11 mouse cellular contexts compared by ENCODE assay signal in the genomic region with DNA sequence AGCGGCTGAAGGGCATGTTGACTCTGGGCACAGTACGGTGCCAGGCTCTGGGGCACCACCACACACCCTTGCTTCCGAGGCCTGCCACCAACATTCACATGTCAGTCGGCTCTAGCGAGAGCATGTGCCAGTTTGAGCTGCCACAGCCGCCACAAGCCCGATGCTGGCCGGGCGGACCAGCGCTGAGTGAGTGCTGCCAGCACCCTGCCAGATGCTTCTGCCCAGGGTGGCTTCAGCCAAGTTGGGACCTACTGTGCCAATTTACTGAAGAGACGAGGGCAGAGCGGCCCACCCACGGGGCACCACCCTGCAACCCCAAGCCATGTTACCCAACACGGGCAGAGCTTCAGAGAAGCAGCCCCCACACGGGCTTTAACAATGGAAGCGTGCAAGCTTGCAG. TPM values are rescaled to one million over a fixed set of nuclear protein-coding genes. Genes with fewer than 3 reads are reported as not detected.
DNase-seq lines count a peak whose midpoint lies in the region; ATAC-seq lines count a peak whose summit lies in the region.
"Had no signal": no experiment of that assay in that cellular context is flagged by ENCODE, and none has a peak within 500 bp of the region (broad histone marks: within the 10 kb centered on the region; RNA-seq: fewer than 3 reads in every experiment).

No protein-coding gene starts in this region.

- no peak overlapping the region for H3K4me2 ChIP-seq in hindbrain, embryonic 13.5 days
- H3K4me2 ChIP-seq in hindbrain, embryonic 14.5 days (replicated peaks) = no peak overlapping the region
- H3K4me2 ChIP-seq: kidney, embryonic 15.5 days had no signal

- 86% methylated on average over 16 of the region's 16 CpGs for WGBS in hindbrain, embryonic 13.5 days
- WGBS in hindbrain, embryonic 14.5 days = 81% methylated on average over 16 of the region's 16 CpGs

- 0 out of 2 replicates have a peak overlapping the region, but pooled peaks have one; percentile 3 for H3K9ac ChIP-seq in hindbrain, embryonic 13.5 days
- H3K9ac ChIP-seq in hindbrain, embryonic 14.5 days = no peak overlapping the region
- H3K9ac ChIP-seq: kidney, embryonic 15.5 days had no signal

- H3K9me3 ChIP-seq in hindbrain, embryonic 13.5 days = no peaks in the 10 kb centered on the region
- no peaks in the 10 kb centered on the region for H3K9me3 ChIP-seq in hindbrain, embryonic 14.5 days (ENCODE audit: control insufficient read depth, low read length)
- H3K9me3 ChIP-seq: kidney, embryonic 15.5 days; megakaryocyte, embryonic 14.5 days had no signal

- intact Hi-C loops in gastrocnemius, postnatal 36 days (cut with DNase I) = loop anchor here (5.0 kb wide), 1 partner anchor 53 kb away; no protein-coding TSS in a partner anchor

- no peak for ATAC-seq in hindbrain, embryonic 13.5 days (ENCODE audit: low FRiP score)
- no peak for ATAC-seq in hindbrain, embryonic 14.5 days (ENCODE audit: low FRiP score)

- H3K4me1 ChIP-seq in hindbrain, embryonic 13.5 days (replicated peaks) = peaks cover 45% of the 10 kb centered on the region
- H3K4me1 ChIP-seq in hindbrain, embryonic 14.5 days (replicated peaks; ENCODE audit: control insufficient read depth, insufficient read depth, low read length) = peaks cover under 1% of the 10 kb centered on the region; the same call in 1 of the 2 replicates

- no peaks in the 10 kb centered on the region for H3K27me3 ChIP-seq in hindbrain, embryonic 13.5 days
- no peaks in the 10 kb centered on the region for H3K27me3 ChIP-seq in hindbrain, embryonic 14.5 days (ENCODE audit: control insufficient read depth, insufficient read depth, low read length)
- H3K27me3 ChIP-seq: kidney, embryonic 15.5 days had no signal

- no peaks in the 10 kb centered on the region for H3K36me3 ChIP-seq in hindbrain, embryonic 13.5 days
- no peaks in the 10 kb centered on the region for H3K36me3 ChIP-seq in hindbrain, embryonic 14.5 days (replicated peaks; ENCODE audit: control insufficient read depth, insufficient read depth)
- H3K36me3 ChIP-seq: kidney, embryonic 15.5 days had no signal

- no peak for DNase-seq in hindbrain, embryonic 14.5 days (ENCODE audit: low spot score)
- peak; percentile 28 for DNase-seq in brain, adult 2 months (ENCODE audit: low read depth, low spot score)
- peak; percentile 24 for DNase-seq in cerebellum, adult 9-11 months
- DNase-seq in gastrocnemius, postnatal 36 days = peak; percentile 19 to 30
- no peak for DNase-seq in spleen, postnatal 14 days (ENCODE audit: low spot score in 2 of 2)
- DNase-seq in frontal cortex, postnatal 14 days (ENCODE audit: low spot score in 2 of 2) = no peak
- DNase-seq: embryo, embryonic 11 days; thymus, postnatal 25 days had no signal

- H3K27ac ChIP-seq in hindbrain, embryonic 13.5 days = no peak overlapping the region
- no peak overlapping the region for H3K27ac ChIP-seq in hindbrain, embryonic 14.5 days
- H3K27ac ChIP-seq: kidney, embryonic 15.5 days had no signal

- no peak overlapping the region for H3K4me3 ChIP-seq in hindbrain, embryonic 13.5 days
- H3K4me3 ChIP-seq in hindbrain, embryonic 14.5 days (replicated peaks; ENCODE audit: low read length) = no peak overlapping the region
- H3K4me3 ChIP-seq: kidney, embryonic 15.5 days; megakaryocyte, embryonic 14.5 days had no signal

RNA-seq across cellular contexts. Expression of a gene that starts 49.5 kb away (rescaled TPM):
- polyA plus RNA-seq in hindbrain, embryonic 13.5 days (2015; fragmentation: Nextera tagmentation; extraction: Ambion mirVana) = 28.1 and 29.1 TPM in 2 replicates
- polyA plus RNA-seq in hindbrain, embryonic 14.5 days (2014; fragmentation: Nextera tagmentation; extraction: Ambion mirVana) = 25.5 and 28.1 TPM in 2 replicates
- total RNA-seq in gastrocnemius, postnatal 36 days (2021) = 1 to 10 TPM; 1.9 to 2.3 TPM

Comparison
In these comparisons a context has a peak if more than half of its experiments do, and no peak if none do; other contexts are left out.
1. DNase-seq: peak in brain, adult 2 months (single experiment), cerebellum, adult 9-11 months (single experiment) and gastrocnemius, postnatal 36 days (2 of 2); none in hindbrain, embryonic 14.5 days (single experiment), spleen, postnatal 14 days (0 of 2) and frontal cortex, postnatal 14 days (0 of 2).